Mouse (Mus musculus): ENCODE measurements around the gene Acvr1c. TPM values are rescaled to one million over a fixed set of nuclear protein-coding genes. Genes with fewer than 3 reads are reported as not detected.
A peak's percentile ranks its signal among the peaks of the same experiment; 100 is the strongest.

Gene Acvr1c
- polyA plus RNA-seq, 1 experiment from 2014 or later: 0.67 TPM

GRCm38 (mm10) chr2:58289331-58289730, 68.4 kb downstream of the Acvr1c start:
- Histone ChIP-seq H3K9me3 (ENCODE audit: low read depth, low read length) (no peaks in the 10 kb centered on the region), H3K27ac (ENCODE audit: low read depth) (no peak overlapping the region), H3K4me1 (ENCODE audit: insufficient read depth) (no peaks in the 10 kb centered on the region), H3K36me3 (ENCODE audit: insufficient read depth) (no peaks in the 10 kb centered on the region), H3K4me3 (ENCODE audit: low read depth, low read length) (no peak overlapping the region), H3K9ac (no peak overlapping the region), H3K27me3 (ENCODE audit: insufficient read depth, low read length) (no peaks in the 10 kb centered on the region), H3K4me2 (no peak overlapping the region)
- WGBS: 71% methylated on average over 6 of the region's 6 CpGs
- DNase-seq (no peak), ATAC-seq (ENCODE audit: insufficient read depth) (no peak)
- TF ChIP-seq CTCF (IDR thresholded peaks at IDR 0.05; ENCODE audit: low read depth): no peak

GRCm38 (mm10) chr2:58282259-58282910, 75.3 kb downstream of the Acvr1c start:
- no peak overlapping the region for H3K9ac ChIP-seq
- H3K9me3 ChIP-seq (ENCODE audit: low read depth, low read length): no peaks in the 10 kb centered on the region
- no peaks in the 10 kb centered on the region for H3K36me3 ChIP-seq (ENCODE audit: insufficient read depth)
- no peaks in the 10 kb centered on the region for H3K27me3 ChIP-seq (ENCODE audit: insufficient read depth, low read length)
- H3K4me2 ChIP-seq: no peak overlapping the region
- no peak overlapping the region for H3K4me3 ChIP-seq (ENCODE audit: low read depth, low read length)
- H3K27ac ChIP-seq (ENCODE audit: low read depth): no peak overlapping the region
- peak; percentile 84 for DNase-seq
- TF ChIP-seq CTCF (IDR thresholded peaks at IDR 0.05; ENCODE audit: low read depth): peak; percentile 80
- 35% methylated on average over 8 of the region's 8 CpGs for WGBS
- no peaks in the 10 kb centered on the region for H3K4me1 ChIP-seq (ENCODE audit: insufficient read depth)
- ATAC-seq (ENCODE audit: insufficient read depth): peak; percentile 84; the same call in 1 of the 2 replicates

GRCm38 (mm10) chr2:58281046-58281445, 76.6 kb downstream of the Acvr1c start:
- no peak for TF ChIP-seq CTCF (IDR thresholded peaks at IDR 0.05; ENCODE audit: low read depth)

GRCm38 (mm10) chr2:58279163-58279562, 78.5 kb downstream of the Acvr1c start:
- no peaks in the 10 kb centered on the region for H3K27me3 ChIP-seq (ENCODE audit: insufficient read depth, low read length)
- no peaks in the 10 kb centered on the region for H3K4me1 ChIP-seq (ENCODE audit: insufficient read depth)
- DNase-seq (no peak), ATAC-seq (ENCODE audit: insufficient read depth) (no peak)
- H3K9me3 ChIP-seq (ENCODE audit: low read depth, low read length): no peaks in the 10 kb centered on the region
- no peaks in the 10 kb centered on the region for H3K36me3 ChIP-seq (ENCODE audit: insufficient read depth)
- WGBS: 70% methylated on average over 5 of the region's 5 CpGs
- TF ChIP-seq CTCF (IDR thresholded peaks at IDR 0.05; ENCODE audit: low read depth): no peak
- no peak overlapping the region for H3K27ac ChIP-seq (ENCODE audit: low read depth)
- no peak overlapping the region for H3K4me2 ChIP-seq
- no peak overlapping the region for H3K9ac ChIP-seq
- no peak overlapping the region for H3K4me3 ChIP-seq (ENCODE audit: low read depth, low read length)

More at GRCm38 (mm10) chr2:58281046-58281445, 76.6 kb downstream of the Acvr1c start:
- Histone ChIP-seq H3K4me1 (ENCODE audit: insufficient read depth) (no peaks in the 10 kb centered on the region), H3K9ac (no peak overlapping the region), H3K9me3 (ENCODE audit: low read depth, low read length) (no peaks in the 10 kb centered on the region), H3K4me3 (ENCODE audit: low read depth, low read length) (no peak overlapping the region), H3K27me3 (ENCODE audit: insufficient read depth, low read length) (no peaks in the 10 kb centered on the region), H3K27ac (ENCODE audit: low read depth) (no peak overlapping the region), H3K36me3 (ENCODE audit: insufficient read depth) (no peaks in the 10 kb centered on the region), H3K4me2 (no peak overlapping the region)
- WGBS: 60% methylated on average over 3 of the region's 3 CpGs
- DNase-seq: no peak
- no peak for ATAC-seq (ENCODE audit: insufficient read depth)

- Histone ChIP-seq H3K27ac (ENCODE audit: low read depth) (no peak overlapping the region), H3K36me3 (ENCODE audit: insufficient read depth) (no peaks in the 10 kb centered on the region), H3K4me2 (no peak overlapping the region), H3K4me3 (ENCODE audit: low read depth, low read length) (no peak overlapping the region), H3K9ac (no peak overlapping the region), H3K9me3 (ENCODE audit: low read depth, low read length) (no peaks in the 10 kb centered on the region), H3K27me3 (ENCODE audit: insufficient read depth, low read length) (no peaks in the 10 kb centered on the region), H3K4me1 (ENCODE audit: insufficient read depth) (no peaks in the 10 kb centered on the region)
- TF ChIP-seq CTCF (IDR thresholded peaks at IDR 0.05; ENCODE audit: low read depth): no peak
- ATAC-seq (ENCODE audit: insufficient read depth) (no peak), DNase-seq (no peak)
- 86% methylated on average over 7 of the region's 7 CpGs for WGBS
Measured at GRCm38 (mm10) chr2:58276454-58276853, 81.2 kb downstream of the Acvr1c start.

GRCm38 (mm10) chr2:58240639-58241038, 117.1 kb downstream of the Acvr1c start:
- Histone ChIP-seq H3K9me3 (ENCODE audit: low read depth, low read length) (no peaks in the 10 kb centered on the region), H3K27ac (ENCODE audit: low read depth) (no peak overlapping the region), H3K27me3 (ENCODE audit: insufficient read depth, low read length) (no peaks in the 10 kb centered on the region), H3K4me3 (ENCODE audit: low read depth, low read length) (no peak overlapping the region), H3K4me1 (ENCODE audit: insufficient read depth) (no peaks in the 10 kb centered on the region), H3K4me2 (no peak overlapping the region), H3K9ac (no peak overlapping the region), H3K36me3 (ENCODE audit: insufficient read depth) (no peaks in the 10 kb centered on the region)
- ATAC-seq (ENCODE audit: insufficient read depth) (no peak), DNase-seq (no peak)
- WGBS: 83% methylated on average over 4 of the region's 4 CpGs
- TF ChIP-seq CTCF (IDR thresholded peaks at IDR 0.05; ENCODE audit: low read depth): no peak

- no peak for TF ChIP-seq CTCF (IDR thresholded peaks at IDR 0.05; ENCODE audit: low read depth)
- H3K27me3 ChIP-seq (ENCODE audit: insufficient read depth, low read length): no peaks in the 10 kb centered on the region
- no peak overlapping the region for H3K9ac ChIP-seq
- no peak overlapping the region for H3K4me2 ChIP-seq
- no peak for ATAC-seq (ENCODE audit: insufficient read depth)
- WGBS: 79% methylated on average over 2 of the region's 2 CpGs
- no peak overlapping the region for H3K27ac ChIP-seq (ENCODE audit: low read depth)
- no peaks in the 10 kb centered on the region for H3K36me3 ChIP-seq (ENCODE audit: insufficient read depth)
- H3K4me3 ChIP-seq (ENCODE audit: low read depth, low read length): no peak overlapping the region
- no peak for DNase-seq
- H3K4me1 ChIP-seq (ENCODE audit: insufficient read depth): no peaks in the 10 kb centered on the region
- no peaks in the 10 kb centered on the region for H3K9me3 ChIP-seq (ENCODE audit: low read depth, low read length)
Measured at GRCm38 (mm10) chr2:58237487-58237886, 120.2 kb downstream of the Acvr1c start.

Other genes with a start within 250 kb of the Acvr1c start
- gene Cytip, start 162.4 kb downstream of the Acvr1c start, polyA plus RNA-seq (2014; fragmentation: Nextera tagmentation; extraction: Ambion mirVana): 1.1 and 1.3 TPM in 2 replicates
- gene Gm17409, start 112.2 kb upstream of the Acvr1c start, polyA plus RNA-seq (2014; fragmentation: Nextera tagmentation; extraction: Ambion mirVana): 0.27 TPM in 1 of 2 replicates, not detected in the other
- gene Acvr1, start 209.3 kb upstream of the Acvr1c start, polyA plus RNA-seq (2014; fragmentation: Nextera tagmentation; extraction: Ambion mirVana): 6.5 and 7.4 TPM in 2 replicates
- 7.0 and 8.6 TPM in 2 replicates for gene Upp2, start 209.4 kb upstream of the Acvr1c start, polyA plus RNA-seq (2014; fragmentation: Nextera tagmentation; extraction: Ambion mirVana)

All from lung, embryonic 14.5 days (tissue).